Mouse (Mus musculus) lung, postnatal 0 days (tissue): ENCODE results near the gene Rad51b. TPM values are rescaled to one million over a fixed set of nuclear protein-coding genes. Genes with fewer than 3 reads are reported as not detected.

Source experiments
- ATAC-seq: fragments of 200-750 bp; cut with Nextera tagmentation; 2 replicates; pipeline ENCODE4 v1.8.0; 2017; ENCODE audit warnings: moderate library complexity
- DNase-seq: peaks from one replicate; pipeline ENCODE4 v3.0.0-alpha.2; 2016; ENCODE audit warnings: low spot score
- H3K27ac ChIP-seq: fragments of 300-500 bp; sonication (generic); 2 replicates; pipeline ENCODE4 v1.5.1; 2014; ENCODE audit warnings: antibody characterized with exemption, mild to moderate bottlenecking, low read length, mixed read lengths
- H3K27me3 ChIP-seq: fragments of 300-500 bp; sonication (generic); replicated peaks from 2 replicates; pipeline ENCODE4 v1.6.1; 2014; ENCODE audit warnings: low read length, mixed read lengths; ENCODE audit not compliant: insufficient read depth
- H3K36me3 ChIP-seq: fragments of 300-500 bp; sonication (generic); 2 replicates; pipeline ENCODE4 v1.6.1; 2014; ENCODE audit warnings: low read length, mixed read lengths; ENCODE audit not compliant: insufficient read depth
- H3K4me1 ChIP-seq: fragments of 300-500 bp; sonication (generic); 2 replicates; pipeline ENCODE4 v1.6.1; 2014; ENCODE audit warnings: antibody characterized with exemption, low read depth, low read length, mixed read lengths; ENCODE audit not compliant: insufficient read depth
- H3K4me2 ChIP-seq: fragments of 300-500 bp; sonication (generic); replicated peaks from 2 replicates; pipeline ENCODE4 v1.6.1; 2014; ENCODE audit warnings: low read depth, mild to moderate bottlenecking, low read length, moderate library complexity, mixed read lengths
- H3K4me3 ChIP-seq: fragments of 300-500 bp; sonication (generic); 2 replicates; pipeline ENCODE4 v1.5.1; 2014; ENCODE audit warnings: low read depth, low read length
- H3K9ac ChIP-seq: fragments of 300-500 bp; sonication (generic); replicated peaks from 2 replicates; pipeline ENCODE4 v1.6.1; 2014; ENCODE audit warnings: low read depth, mild to moderate bottlenecking
- H3K9me3 ChIP-seq: fragments of 300-500 bp; sonication (generic); 2 replicates; pipeline ENCODE4 v1.6.1; 2016; ENCODE audit warnings: low read length, mixed read lengths
- CTCF ChIP-seq: IDR thresholded peaks from 2 replicates; pipeline ENCODE4 v1.5.1; 2016; ENCODE audit warnings: antibody characterized with exemption, mild to moderate bottlenecking
- EP300 ChIP-seq: IDR thresholded peaks from 2 replicates; pipeline ENCODE4 v1.6.1; 2016; ENCODE audit warnings: antibody characterized with exemption, mild to moderate bottlenecking, control low read depth
- WGBS: fragments of 180-500 bp; shearing (Covaris S2); extraction: QIAGEN DNeasy Blood & Tissue Kit; methylation state at CpG from one replicate; pipeline ENCODE4 v1.1.7; 2014; 5-methylcytosine and 5-hydroxymethylcytosine counted together
- polyA plus RNA-seq: library from polyadenylated mRNA; unstranded; fragments of >200 nt; fragmentation: Nextera tagmentation; extraction: Ambion mirVana; gene quantifications from 2 replicates; pipeline ENCODE4 v1.2.1, GENCODE M21; 2015

Gene Rad51b
- polyA plus RNA-seq, 1 experiment from 2014 or later = 1.3 TPM

DNA sequence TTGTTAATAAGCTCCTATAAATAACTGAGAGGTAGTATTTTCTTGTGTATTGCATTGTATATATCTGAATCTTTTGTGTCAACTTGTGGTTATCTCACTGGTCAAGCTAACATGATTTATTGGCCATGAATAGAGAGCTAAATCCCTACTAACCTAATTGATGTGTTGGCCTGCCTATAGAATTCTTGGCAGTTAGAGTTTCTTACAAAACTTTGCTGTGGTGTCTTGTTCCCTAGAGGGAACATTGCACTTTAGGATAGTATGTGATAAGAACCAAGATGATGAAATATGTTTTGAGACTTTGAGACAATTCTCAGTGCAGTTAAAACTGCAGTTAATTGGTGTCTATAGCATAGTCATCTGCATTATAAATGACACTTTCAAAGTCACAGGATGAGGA is 299.8 kb downstream of the Rad51b start:
- peak overlapping the region; percentile 11; the same call in 1 of the 2 replicates for H3K27ac ChIP-seq
- no peaks in the 10 kb centered on the region for H3K4me1 ChIP-seq
- H3K9ac ChIP-seq = no peak overlapping the region
- H3K36me3 ChIP-seq = no peaks in the 10 kb centered on the region
- no peaks in the 10 kb centered on the region for H3K27me3 ChIP-seq
- no peak overlapping the region for H3K4me3 ChIP-seq
- ATAC-seq = no peak
- TF ChIP-seq CTCF (no peak), EP300 (peak; percentile 21; the same call in 1 of the 2 replicates)
- H3K9me3 ChIP-seq = no peaks in the 10 kb centered on the region
- no peak overlapping the region for H3K4me2 ChIP-seq
- DNase-seq = peak; percentile 66

DNA sequence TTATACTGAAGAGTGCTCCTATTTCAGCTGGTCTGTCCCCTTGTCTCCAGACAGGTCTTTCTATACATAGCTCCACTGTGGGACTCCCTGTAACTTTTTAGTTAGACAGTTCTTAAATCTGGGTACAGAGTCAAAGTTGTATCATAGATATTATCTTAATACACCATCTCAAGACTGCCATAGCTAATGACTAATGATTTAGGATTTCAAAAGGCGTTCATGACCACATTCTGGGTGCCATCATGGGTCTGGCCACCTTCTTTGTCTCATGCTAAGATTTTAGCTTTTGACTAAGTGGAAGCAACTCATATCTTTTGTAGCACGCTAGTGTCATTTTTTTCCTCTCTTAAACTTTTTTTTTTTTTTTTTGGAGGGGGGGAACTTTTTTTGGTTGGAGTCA is 300.3 kb downstream of the Rad51b start:
- ATAC-seq (no peak), DNase-seq (no peak)
- no peak overlapping the region for H3K9ac ChIP-seq
- H3K36me3 ChIP-seq = no peaks in the 10 kb centered on the region
- H3K4me3 ChIP-seq = no peak overlapping the region
- peak overlapping the region; percentile 11; the same call in 1 of the 2 replicates for H3K27ac ChIP-seq
- H3K4me1 ChIP-seq = no peaks in the 10 kb centered on the region
- no peak for TF ChIP-seq CTCF
- TF ChIP-seq EP300 = no peak
- WGBS = 92% methylated on average over 2 of the region's 2 CpGs
- no peak overlapping the region for H3K4me2 ChIP-seq
- H3K9me3 ChIP-seq = no peaks in the 10 kb centered on the region
- H3K27me3 ChIP-seq = no peaks in the 10 kb centered on the region

GRCm38 (mm10) chr12:79597786-79598185 is 300.7 kb downstream of the Rad51b start:
- Histone ChIP-seq H3K9ac (no peak overlapping the region), H3K27ac (peak overlapping the region; percentile 4; the same call in 1 of the 2 replicates), H3K4me3 (no peak overlapping the region), H3K9me3 (no peaks in the 10 kb centered on the region), H3K4me1 (no peaks in the 10 kb centered on the region), H3K27me3 (no peaks in the 10 kb centered on the region), H3K36me3 (no peaks in the 10 kb centered on the region), H3K4me2 (no peak overlapping the region)
- 89% methylated on average over 2 of the region's 2 CpGs for WGBS
- DNase-seq = no peak
- no peak for TF ChIP-seq EP300
- ATAC-seq = no peak

DNA sequence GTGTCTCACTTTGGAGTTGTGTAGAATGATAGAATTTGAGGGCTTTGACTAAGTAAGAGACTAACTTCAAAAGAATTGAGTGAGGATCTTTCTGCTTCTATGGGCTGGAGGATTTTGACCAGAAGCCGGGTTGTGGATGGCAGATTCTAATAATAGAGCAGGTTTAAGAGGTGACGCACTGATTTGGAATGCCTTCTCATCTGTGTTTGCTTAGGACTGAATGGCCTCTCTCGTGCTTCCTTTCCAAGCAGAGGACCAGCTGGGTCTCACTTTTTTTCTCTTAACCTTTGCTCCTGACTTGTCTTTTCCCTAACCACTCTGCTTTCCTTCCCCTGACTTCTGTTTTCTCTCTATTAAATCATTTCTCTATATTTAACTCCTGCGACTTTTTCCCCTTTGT is 301.4 kb downstream of the Rad51b start:
- no peak overlapping the region for H3K4me3 ChIP-seq
- no peak overlapping the region for H3K9ac ChIP-seq
- no peaks in the 10 kb centered on the region for H3K27me3 ChIP-seq
- ATAC-seq (peak; percentile 84), DNase-seq (peak; percentile 94)
- H3K4me2 ChIP-seq = no peak overlapping the region
- no peaks in the 10 kb centered on the region for H3K9me3 ChIP-seq
- WGBS = 14% methylated on average over 4 of the region's 4 CpGs
- H3K36me3 ChIP-seq = no peaks in the 10 kb centered on the region
- TF ChIP-seq EP300 (peak; percentile 95), CTCF (no peak)
- H3K4me1 ChIP-seq = no peaks in the 10 kb centered on the region
- H3K27ac ChIP-seq = peak overlapping the region; percentile 48; the same call in 1 of the 2 replicates

- DNase-seq = peak; percentile 48
- no peaks in the 10 kb centered on the region for H3K36me3 ChIP-seq
- H3K27ac ChIP-seq = peak overlapping the region; percentile 48; the same call in 1 of the 2 replicates
- ATAC-seq = peak; percentile 14; the same call in 1 of the 2 replicates
- H3K9me3 ChIP-seq = no peaks in the 10 kb centered on the region
- TF ChIP-seq CTCF = no peak
- no peak for TF ChIP-seq EP300
- H3K4me1 ChIP-seq = no peaks in the 10 kb centered on the region
- H3K27me3 ChIP-seq = no peaks in the 10 kb centered on the region
- no peak overlapping the region for H3K9ac ChIP-seq
- H3K4me2 ChIP-seq = no peak overlapping the region
- 22% methylated on average over 2 of the region's 2 CpGs for WGBS
- H3K4me3 ChIP-seq = no peak overlapping the region
Measured at GRCm38 (mm10) chr12:79598901-79599300, 301.8 kb downstream of the Rad51b start.

GRCm38 (mm10) chr12:79600149-79600769 is 303.2 kb downstream of the Rad51b start:
- H3K4me1 ChIP-seq = no peaks in the 10 kb centered on the region
- 32% methylated on average over 11 of the region's 11 CpGs for WGBS
- H3K36me3 ChIP-seq = no peaks in the 10 kb centered on the region
- H3K9ac ChIP-seq = no peak overlapping the region
- no peaks in the 10 kb centered on the region for H3K9me3 ChIP-seq
- no peaks in the 10 kb centered on the region for H3K27me3 ChIP-seq
- H3K27ac ChIP-seq = peak overlapping the region; percentile 73
- no peak for TF ChIP-seq CTCF
- TF ChIP-seq EP300 = peak; percentile 74
- ATAC-seq (peak; percentile 71), DNase-seq (peak; percentile 91)
- H3K4me3 ChIP-seq = no peak overlapping the region
- no peak overlapping the region for H3K4me2 ChIP-seq
